Mouse (Mus musculus): Measurements from ENCODE around the gene Eml2. TPM values are rescaled to one million over a fixed set of nuclear protein-coding genes. Genes with fewer than 3 reads are reported as not detected.

Eml2 gene
- total RNA-seq, 2 experiments from 2014 or later, result 125 to 133 TPM

GRCm38 (mm10) chr7:19246855-19247254 lies 70.6 kb downstream of the Eml2 start:
- DNase-seq (ENCODE audit: low spot score in 2 of 2), result no peak
- intact Hi-C loops (cut with DNase I), result no loop called here

GRCm38 (mm10) chr7:19247511-19247910 lies 71.3 kb downstream of the Eml2 start:
- intact Hi-C loops (cut with DNase I), result no loop called here
- DNase-seq (ENCODE audit: low spot score in 2 of 2), result no peak

- intact Hi-C loops (cut with DNase I), result no loop called here
- no peak for DNase-seq (ENCODE audit: low spot score in 2 of 2)
These were observed 75.9 kb downstream of the Eml2 start for GRCm38 (mm10) chr7:19252078-19252477.

- intact Hi-C loops (cut with DNase I), result no loop called here
- no peak for DNase-seq (ENCODE audit: low spot score in 2 of 2)
These were observed 77.2 kb downstream of the Eml2 start for GRCm38 (mm10) chr7:19253437-19253836.

GRCm38 (mm10) chr7:19255395-19255794 lies 79.2 kb downstream of the Eml2 start:
- intact Hi-C loops (cut with DNase I), result no loop called here
- no peak for DNase-seq (ENCODE audit: low spot score in 2 of 2)

Small RNA genes within 50 kb of the gene (microRNA-seq; reads per million reads assigned to microRNA genes)
- 12,624 to 15,238 reads per million in 2 experiments for gene Mir330

Other genes starting within 250 kb of the Eml2 start
- under 1 TPM; 0.53 to 0.76 TPM for gene Nanos2, start 189.0 kb upstream of the Eml2 start, total RNA-seq (2021)
- gene Mypop, start 185.2 kb upstream of the Eml2 start, total RNA-seq (2021), result 10 to 100 TPM; 50.4 to 53.3 TPM
- 10 to 100 TPM; 46.7 to 48.3 TPM for gene Irf2bp1, start 172.4 kb upstream of the Eml2 start, total RNA-seq (2021)
- gene Foxa3, start 152.9 kb upstream of the Eml2 start, total RNA-seq (2021), result not detected
- 100 to 1,000 TPM; 122 to 133 TPM for gene Sympk, start 152.0 kb upstream of the Eml2 start, total RNA-seq (2021)
- gene Rsph6a, start 121.7 kb upstream of the Eml2 start, total RNA-seq (2021), result under 1 TPM; 0.14 to 0.30 TPM
- gene Dmwd, start 100.2 kb upstream of the Eml2 start, total RNA-seq (2021), result 100 to 1,000 TPM; 138 to 142 TPM
- gene Dmpk, start 92.6 kb upstream of the Eml2 start, total RNA-seq (2021), result 10 to 100 TPM; 25.0 to 37.5 TPM
- gene Six5, start 81.8 kb upstream of the Eml2 start, total RNA-seq (2021), result 1 to 10 TPM; 1.6 to 2.2 TPM
- under 1 TPM; 0.25 to 0.32 TPM for gene Gm4969, start 58.1 kb upstream of the Eml2 start, total RNA-seq (2021)
- 10 to 100 TPM; 12.5 to 14.4 TPM for gene Fbxo46, start 56.6 kb upstream of the Eml2 start, total RNA-seq (2021)
- gene Qpctl, start 27.1 kb upstream of the Eml2 start, total RNA-seq (2021), result 10 to 100 TPM; 15.5 to 16.0 TPM
- gene Snrpd2, start 26.7 kb upstream of the Eml2 start, total RNA-seq (2021), result 10 to 100 TPM; 72.8 to 77.5 TPM
- gene Gipr, start 10.3 kb upstream of the Eml2 start, total RNA-seq (2021), result 1 to 10 TPM; 1.1 to 1.5 TPM
- gene Gpr4, start 36.1 kb downstream of the Eml2 start, total RNA-seq (2021), result 1 to 10 TPM; 3.7 to 4.3 TPM
- gene Opa3, start 51.9 kb downstream of the Eml2 start, total RNA-seq (2021), result 10 to 100 TPM; 46.6 to 47.3 TPM
- gene Vasp, start 95.4 kb downstream of the Eml2 start, total RNA-seq (2021), result 10 to 100 TPM; 13.1 to 14.3 TPM
- gene Ppm1n, start 103.6 kb downstream of the Eml2 start, total RNA-seq (2021), result under 1 TPM in 1 of 2 experiments, not detected in 1; 0.55 TPM
- gene Rtn2, start 106.2 kb downstream of the Eml2 start, total RNA-seq (2021), result 100 to 1,000 TPM; 112 TPM
- gene Fosb, start 133.6 kb downstream of the Eml2 start, total RNA-seq (2021), result 10 to 100 TPM; 21.0 to 26.0 TPM
- 10 to 100 TPM; 34.1 to 40.5 TPM for gene Ercc1, start 168.4 kb downstream of the Eml2 start, total RNA-seq (2021)
- gene Cd3eap, start 183.1 kb downstream of the Eml2 start, total RNA-seq (2021), result 10 to 100 TPM; 16.6 to 20.0 TPM
- gene Ppp1r13l, start 183.3 kb downstream of the Eml2 start, total RNA-seq (2021), result 1 to 10 TPM; 5.4 to 9.9 TPM
- gene Ercc2, start 205.6 kb downstream of the Eml2 start, total RNA-seq (2021), result 10 to 100 TPM; 31.9 to 32.3 TPM
- gene Klc3, start 227.7 kb downstream of the Eml2 start, total RNA-seq (2021), result 1 to 10 TPM; 1.8 to 2.4 TPM
- gene Ckm, start 228.4 kb downstream of the Eml2 start, total RNA-seq (2021), result not detected